Mouse (Mus musculus) embryonic fibroblast, embryonic 13.5 days (primary cell): Measurements from ENCODE around the gene Pear1. TPM values are rescaled to one million over a fixed set of nuclear protein-coding genes. Genes with fewer than 3 reads are reported as not detected.

Source experiments
- H3K27ac ChIP-seq: 2 replicates; pipeline ENCODE4 v1.5.1; 2012; ENCODE audit warnings: low read length, control low read depth, inconsistent platforms; ENCODE audit not compliant: insufficient read depth
- H3K4me1 ChIP-seq: 2 replicates; pipeline ENCODE4 v1.6.1; 2011; ENCODE audit warnings: low read length; ENCODE audit not compliant: control insufficient read depth, insufficient read depth
- H3K4me3 ChIP-seq: 2 replicates; pipeline ENCODE4 v1.5.1; 2011; ENCODE audit warnings: mild to moderate bottlenecking, control low read depth, low read length; ENCODE audit not compliant: insufficient read depth
- CTCF ChIP-seq: IDR thresholded peaks from 2 replicates; pipeline ENCODE4 v1.5.1; 2011; ENCODE audit warnings: mild to moderate bottlenecking, control low read depth, low read length, moderate library complexity, borderline replicate concordance; ENCODE audit not compliant: insufficient read depth
- POLR2A ChIP-seq: IDR thresholded peaks from 2 replicates; pipeline ENCODE4 v1.6.1; 2011; ENCODE audit warnings: low read depth, mild to moderate bottlenecking, control low read depth, low read length, moderate library complexity
- polyA plus RNA-seq: library from polyadenylated mRNA; stranded (reverse); fragments of >200 nt; gene quantifications from 2 replicates; pipeline ENCODE4 v1.2.4, GENCODE M21; 2011; ENCODE audit warnings: low read depth; ENCODE audit not compliant: missing spikeins, insufficient read length

The Pear1 gene
- polyA plus RNA-seq, 1 experiment: 74.0 TPM

DNA sequence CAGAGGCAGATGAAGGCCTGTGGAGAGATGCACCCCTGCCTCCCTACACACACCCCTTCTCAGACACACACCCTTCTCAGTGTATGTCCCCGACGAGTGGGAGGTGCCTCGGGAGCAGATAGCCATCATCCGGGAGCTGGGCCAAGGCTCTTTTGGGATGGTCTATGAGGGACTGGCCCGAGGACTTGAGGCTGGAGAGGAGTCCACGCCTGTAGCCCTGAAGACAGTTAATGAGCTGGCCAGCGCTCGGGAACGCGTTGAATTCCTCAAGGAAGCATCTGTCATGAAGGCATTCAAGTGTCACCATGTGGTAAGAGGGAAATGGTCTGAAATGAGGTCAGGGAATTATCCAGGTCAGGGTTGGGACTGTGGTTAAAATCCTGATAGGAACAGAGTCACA lies 11.2 kb downstream of the Pear1 start:
- TF ChIP-seq POLR2A (no peak), CTCF (no peak)
- Histone ChIP-seq H3K27ac (no peak overlapping the region), H3K4me3 (no peak overlapping the region), H3K4me1 (no peaks in the 10 kb centered on the region)

- no peak for TF ChIP-seq CTCF
- no peak for TF ChIP-seq POLR2A
- H3K4me1 ChIP-seq: no peaks in the 10 kb centered on the region
- no peak overlapping the region for H3K4me3 ChIP-seq
- no peak overlapping the region for H3K27ac ChIP-seq
Observed at GRCm38 (mm10) chr3:87812413-87812812, 11.7 kb downstream of the Pear1 start.

DNA sequence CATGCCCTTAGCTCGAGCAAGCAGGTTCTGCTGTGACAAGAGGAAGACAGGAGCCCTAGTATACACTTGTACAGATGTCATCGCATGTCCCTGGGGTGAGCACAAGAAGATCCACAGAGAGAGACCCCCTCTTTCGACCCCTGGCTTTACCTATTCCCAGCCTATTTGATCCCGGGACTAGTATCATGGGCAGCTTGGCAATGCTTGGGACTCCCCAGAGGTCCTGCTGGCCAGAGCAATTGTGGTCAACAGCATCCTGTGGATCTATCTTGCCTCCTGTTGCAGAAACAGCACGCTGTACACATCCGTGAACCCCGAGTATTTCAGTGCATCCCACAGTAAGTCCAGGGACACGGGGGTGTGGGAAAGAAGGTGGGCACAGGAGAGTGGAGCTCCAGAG lies 12.8 kb downstream of the Pear1 start:
- Histone ChIP-seq H3K4me1 (no peaks in the 10 kb centered on the region), H3K27ac (no peak overlapping the region), H3K4me3 (no peak overlapping the region)
- TF ChIP-seq CTCF (no peak), POLR2A (no peak)

DNA sequence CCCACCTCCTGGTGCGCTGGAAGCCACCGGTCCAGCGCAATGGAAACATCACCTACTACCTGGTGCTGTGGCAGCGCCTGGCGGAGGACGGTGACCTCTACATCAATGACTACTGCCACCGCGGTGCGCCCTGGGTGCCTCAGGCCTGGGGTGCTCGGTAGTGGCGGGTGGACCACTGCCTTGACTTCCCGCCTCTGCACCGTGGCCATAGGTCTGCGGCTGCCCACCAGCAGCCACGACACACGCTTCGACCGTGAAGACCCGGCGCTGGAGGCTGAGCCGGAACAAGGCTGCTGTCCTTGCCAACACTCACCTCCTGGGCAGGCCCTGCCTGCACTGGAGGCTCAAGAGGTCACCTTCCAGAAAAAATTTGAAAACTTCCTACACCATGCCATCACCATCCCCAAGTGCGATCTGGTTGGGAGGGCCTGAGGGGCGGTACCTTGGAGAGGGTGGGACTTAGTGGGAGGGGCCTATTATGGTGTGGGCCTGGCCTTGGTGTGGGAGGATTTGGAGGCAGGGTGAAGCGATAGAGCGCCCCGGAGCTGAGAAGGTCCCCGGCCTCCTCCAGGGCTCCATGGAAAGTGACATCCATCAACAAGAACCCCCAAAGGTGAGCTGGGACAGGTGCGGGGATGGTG lies 14.7 kb downstream of the Pear1 start:
- no peak overlapping the region for H3K27ac ChIP-seq
- H3K4me1 ChIP-seq: no peaks in the 10 kb centered on the region
- TF ChIP-seq CTCF: no peak
- TF ChIP-seq POLR2A: no peak
- H3K4me3 ChIP-seq: no peak overlapping the region

DNA sequence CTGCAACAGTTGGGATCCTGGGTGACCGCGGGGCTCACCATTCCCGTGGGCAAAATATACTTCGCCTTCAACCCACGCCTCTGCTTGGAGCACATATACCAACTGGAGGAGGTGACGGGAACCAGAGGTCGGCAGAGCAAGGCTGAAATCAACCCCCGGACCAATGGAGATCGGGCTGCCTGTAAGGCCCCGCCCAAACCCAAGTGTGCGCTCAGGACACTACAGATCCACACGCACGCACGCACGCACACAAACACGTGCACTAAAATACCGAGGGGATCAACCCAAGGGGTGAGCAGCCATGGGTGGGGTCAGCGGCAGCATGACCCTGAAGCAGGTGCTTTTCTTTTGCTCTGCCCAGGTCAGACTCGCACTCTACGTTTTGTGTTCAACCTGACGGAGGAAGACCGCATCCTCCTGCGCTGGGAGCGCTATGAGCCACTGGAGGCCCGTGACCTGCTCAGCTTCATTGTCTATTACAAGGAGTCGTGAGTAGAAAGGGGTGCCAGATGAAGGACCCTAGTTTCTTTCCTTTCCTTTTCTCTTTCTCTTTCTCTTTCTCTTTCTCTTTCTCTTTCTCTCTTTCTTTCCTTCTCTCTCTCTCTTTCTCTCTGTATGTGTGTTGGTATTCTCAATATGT lies 19.9 kb downstream of the Pear1 start:
- no peaks in the 10 kb centered on the region for H3K4me1 ChIP-seq
- no peak overlapping the region for H3K27ac ChIP-seq
- TF ChIP-seq CTCF: no peak
- TF ChIP-seq POLR2A: no peak
- 0 out of 2 replicates have a peak overlapping the region, but pooled peaks have one; percentile 5 for H3K4me3 ChIP-seq

- H3K4me1 ChIP-seq: 0 out of 2 replicates have a peak, but pooled peaks cover 3% of the 10 kb centered on the region
- no peak for TF ChIP-seq POLR2A
- TF ChIP-seq CTCF: no peak
Observed at GRCm38 (mm10) chr3:87801681-87802080, 22.4 kb downstream of the Pear1 start.

GRCm38 (mm10) chr3:87796736-87797334 lies 27.3 kb downstream of the Pear1 start, which contains the start of gene Insrr:
TSS of gene Insrr (plus strand) at chr3:87796951.
- TF ChIP-seq CTCF (no peak), POLR2A (no peak)
- H3K27ac ChIP-seq: no peak within 1 kb of the TSS
- H3K4me3 ChIP-seq: peak within 1 kb of the TSS; percentile 42
- H3K4me1 ChIP-seq: 0 out of 2 replicates have a peak, but pooled peaks cover 3% of the 10 kb centered on the region

More at GRCm38 (mm10) chr3:87801681-87802080, 22.4 kb downstream of the Pear1 start:
- Histone ChIP-seq H3K4me3 (no peak overlapping the region), H3K27ac (no peak overlapping the region)

- no peak overlapping the region for H3K27ac ChIP-seq
- H3K4me1 ChIP-seq: 0 out of 2 replicates have a peak, but pooled peaks cover 3% of the 10 kb centered on the region
- H3K4me3 ChIP-seq: no peak overlapping the region
- no peak for TF ChIP-seq POLR2A
- TF ChIP-seq CTCF: peak; percentile 46; the same call in 1 of the 2 replicates
Observed at GRCm38 (mm10) chr3:87795336-87796277, 28.5 kb downstream of the Pear1 start.

DNA sequence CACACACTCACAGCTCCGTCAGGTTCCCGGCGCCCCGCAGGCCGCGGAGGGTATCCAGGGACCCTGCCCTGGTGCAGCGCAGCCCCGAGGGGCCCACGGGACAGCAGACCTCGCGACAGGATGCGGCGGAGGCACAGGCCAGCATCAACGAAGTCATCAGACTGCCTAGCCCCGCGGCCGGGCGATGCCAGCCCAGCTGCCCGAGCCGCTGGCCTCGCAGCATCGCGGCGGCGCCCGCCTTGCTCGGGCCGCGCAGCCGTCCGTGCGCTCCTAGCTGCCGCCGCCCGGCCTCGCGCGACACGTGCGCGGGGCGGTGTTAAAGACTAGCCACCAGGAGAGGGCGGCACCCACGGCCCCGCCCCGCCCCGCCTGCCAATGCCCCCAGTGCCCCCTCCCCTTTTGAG lies 29.2 kb downstream of the Pear1 start, which contains the start of gene Ntrk1:
Gene Ntrk1 (minus strand): TSS at position 241 of the 404 bp plus-strand sequence.
- 0 out of 2 replicates have a peak, but pooled peaks cover 3% of the 10 kb centered on the region for H3K4me1 ChIP-seq
- no peak within 1 kb of the TSS for H3K27ac ChIP-seq
- TF ChIP-seq POLR2A: no peak
- TF ChIP-seq CTCF: no peak
- no peak within 1 kb of the TSS for H3K4me3 ChIP-seq
